Mouse (Mus musculus) embryonic facial prominence, embryonic 15.5 days (tissue): ENCODE data around the gene Eomes. TPM values are rescaled to one million over a fixed set of nuclear protein-coding genes. Genes with fewer than 3 reads are reported as not detected.

Source experiments
- ATAC-seq: fragments of 200-750 bp; cut with Nextera tagmentation; 2 replicates; pipeline ENCODE4 v1.8.0; 2017; ENCODE audit warnings: low read depth, moderate TSS enrichment; ENCODE audit not compliant: insufficient number of reproducible peaks, low FRiP score, low TSS enrichment
- H3K27ac ChIP-seq: fragments of 300-500 bp; sonication (generic); replicated peaks from 2 replicates; pipeline ENCODE4 v1.5.1; 2015; ENCODE audit warnings: mild to moderate bottlenecking, inconsistent platforms
- H3K27me3 ChIP-seq: fragments of 300-500 bp; sonication (generic); 2 replicates; pipeline ENCODE4 v1.6.1; 2015; ENCODE audit warnings: inconsistent platforms
- H3K36me3 ChIP-seq: fragments of 300-500 bp; sonication (generic); 2 replicates; pipeline ENCODE4 v1.6.1; 2015; ENCODE audit warnings: mild to moderate bottlenecking, inconsistent platforms
- H3K4me1 ChIP-seq: fragments of 300-500 bp; sonication (generic); 2 replicates; pipeline ENCODE4 v1.6.1; 2015; ENCODE audit warnings: inconsistent platforms
- H3K4me2 ChIP-seq: fragments of 300-500 bp; sonication (generic); replicated peaks from 2 replicates; pipeline ENCODE4 v1.6.1; 2015; ENCODE audit warnings: mild to moderate bottlenecking, inconsistent platforms
- H3K4me3 ChIP-seq: fragments of 300-500 bp; sonication (generic); replicated peaks from 2 replicates; pipeline ENCODE4 v1.5.1; 2015; ENCODE audit warnings: mild to moderate bottlenecking, inconsistent platforms
- H3K9ac ChIP-seq: fragments of 300-500 bp; sonication (generic); 2 replicates; pipeline ENCODE4 v1.6.1; 2015; ENCODE audit warnings: inconsistent platforms
- H3K9me3 ChIP-seq: fragments of 300-500 bp; sonication (generic); replicated peaks from 2 replicates; pipeline ENCODE4 v1.6.1; 2016; ENCODE audit warnings: inconsistent platforms
- WGBS: fragments of 180-500 bp; shearing (Covaris S2); methylation state at CpG from one replicate; pipeline ENCODE4 v1.1.7; 2015; 5-methylcytosine and 5-hydroxymethylcytosine counted together
- polyA plus RNA-seq: library from polyadenylated mRNA; unstranded; fragments of >200 nt; fragmentation: Nextera tagmentation; extraction: Ambion mirVana; gene quantifications from 2 replicates; pipeline ENCODE4 v1.2.1, GENCODE M21; 2015

Gene Eomes
- polyA plus RNA-seq, 1 experiment from 2014 or later = not detected

DNA sequence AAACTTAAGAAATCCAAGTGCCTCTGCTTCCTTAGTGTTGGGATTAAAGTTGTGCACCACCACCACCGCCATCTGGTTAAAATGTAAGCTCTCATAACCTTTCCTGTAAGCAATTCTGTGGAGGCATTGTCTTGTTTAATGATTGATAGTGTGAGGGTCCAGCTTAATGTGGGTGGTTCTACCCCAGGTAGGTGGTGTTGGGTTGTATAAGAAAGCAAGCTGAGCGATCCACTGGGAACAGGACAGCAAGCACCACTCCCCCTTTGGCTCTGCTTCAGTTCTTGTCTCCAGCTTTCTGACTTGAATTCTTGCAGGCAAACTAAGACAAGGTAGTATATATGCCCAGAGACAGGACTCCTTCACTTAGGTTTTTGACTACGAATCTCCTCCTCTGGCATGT, 26.6 kb downstream of the Eomes start:
- no peak overlapping the region for H3K4me2 ChIP-seq
- H3K9me3 ChIP-seq = no peaks in the 10 kb centered on the region
- H3K27ac ChIP-seq = no peak overlapping the region
- no peak overlapping the region for H3K4me3 ChIP-seq
- peaks cover 19% of the 10 kb centered on the region for H3K4me1 ChIP-seq
- no peak for ATAC-seq
- no peak overlapping the region for H3K9ac ChIP-seq
- no peaks in the 10 kb centered on the region for H3K27me3 ChIP-seq
- no peaks in the 10 kb centered on the region for H3K36me3 ChIP-seq
- 89% methylated on average over 3 of the region's 3 CpGs for WGBS

DNA sequence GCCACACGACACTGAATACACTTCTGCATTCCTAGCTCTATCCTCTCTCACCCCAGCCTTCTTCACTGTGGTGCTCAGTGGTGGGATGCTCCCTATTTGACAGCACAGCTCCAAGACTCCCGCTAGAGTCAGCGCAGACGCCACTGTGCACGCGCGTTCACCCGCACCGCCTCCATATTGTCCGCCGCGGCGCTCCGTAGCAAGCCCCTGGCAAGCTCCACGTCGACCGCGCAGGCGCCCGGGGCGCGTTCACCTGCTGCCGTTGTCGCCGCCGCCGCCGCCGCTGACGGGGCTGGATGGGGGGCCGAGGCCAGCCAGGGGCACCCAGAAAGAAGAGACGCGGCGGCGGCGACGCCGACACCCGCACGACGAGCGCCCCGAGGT, 28.0 kb downstream of the Eomes start, which contains the start of gene Golga4:
Golga4 (plus strand) TSS at position 248 of the 384 bp plus-strand sequence.
- WGBS = under 1% methylated on average over 43 of the region's 43 CpGs
- peak; percentile 80 for ATAC-seq
- no peaks in the 10 kb centered on the region for H3K27me3 ChIP-seq

DNA sequence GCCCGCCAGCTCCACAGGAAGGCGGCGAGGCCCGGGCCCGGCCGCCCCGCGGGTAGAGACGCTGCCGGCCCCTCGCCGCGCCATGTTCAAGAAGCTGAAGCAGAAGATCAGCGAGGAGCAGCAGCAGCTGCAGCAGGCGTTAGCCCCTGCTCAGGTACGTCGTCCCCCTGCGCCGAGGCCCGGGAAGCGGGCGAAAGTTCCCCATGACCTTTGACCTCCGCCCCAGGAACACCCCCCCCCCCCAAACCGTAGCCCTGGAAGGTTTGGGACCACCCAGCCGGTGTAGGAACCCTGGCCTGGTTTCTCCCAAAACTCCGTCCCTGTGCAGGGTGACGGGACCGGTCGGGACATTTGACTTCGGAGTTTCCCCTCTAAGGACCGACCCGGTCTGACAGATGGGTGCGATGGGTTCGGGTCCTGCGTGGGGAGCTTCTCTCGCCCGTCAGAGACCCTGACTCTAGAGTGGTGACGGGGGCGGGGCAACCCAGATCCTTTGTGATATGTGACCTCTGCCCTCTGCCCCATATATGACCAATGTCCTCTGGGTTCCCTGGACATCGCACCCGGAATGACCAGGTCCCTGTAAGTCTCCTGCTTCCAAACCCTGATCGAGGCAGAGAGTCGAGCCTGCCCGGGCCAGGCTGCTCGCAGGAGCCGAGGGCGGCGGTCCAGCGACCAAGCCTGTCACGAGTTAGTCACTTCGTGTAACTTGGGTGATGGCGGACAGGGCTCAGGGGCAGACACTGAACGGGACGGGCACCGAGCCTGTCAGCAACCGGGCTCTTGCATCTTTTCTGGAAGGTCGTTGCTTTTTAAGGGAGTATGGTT, 28.6 kb downstream of the Eomes start:
- Histone ChIP-seq H3K27me3 (no peaks in the 10 kb centered on the region), H3K4me2 (peak overlapping the region; percentile 95)
- under 1% methylated on average over 57 of the region's 57 CpGs for WGBS

More for the DNA sequence above, 28.0 kb downstream of the Eomes start, which contains the start of gene Golga4:
- no peaks in the 10 kb centered on the region for H3K9me3 ChIP-seq
- H3K4me3 ChIP-seq = peak within 1 kb of the TSS; percentile 90
- no peaks in the 10 kb centered on the region for H3K36me3 ChIP-seq
- peak within 1 kb of the TSS; percentile 60 for H3K27ac ChIP-seq
- peak within 1 kb of the TSS; percentile 69 for H3K9ac ChIP-seq
- peaks cover 19% of the 10 kb centered on the region for H3K4me1 ChIP-seq
- H3K4me2 ChIP-seq = peak within 1 kb of the TSS; percentile 95

DNA sequence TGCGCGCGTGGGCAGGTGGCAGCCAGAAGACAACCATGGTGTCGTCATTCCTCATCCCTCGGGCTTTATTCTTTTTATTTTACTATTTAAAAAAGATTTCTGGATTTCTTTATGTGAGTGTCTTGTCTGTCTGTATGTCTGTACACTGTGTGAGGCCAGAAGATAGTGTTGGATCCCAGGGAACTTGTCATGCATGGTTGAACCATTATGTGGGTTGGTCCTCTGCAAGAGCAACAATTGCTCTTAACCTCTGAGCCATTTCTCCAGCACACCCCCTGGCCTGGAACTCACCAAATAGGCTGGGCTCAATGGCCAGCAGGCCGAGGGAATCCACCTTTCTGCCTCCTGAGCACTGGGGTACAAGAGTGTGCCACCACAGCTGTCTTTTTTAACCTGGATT, 29.5 kb downstream of the Eomes start:
- no peak overlapping the region for H3K27ac ChIP-seq
- WGBS = 73% methylated on average over 6 of the region's 6 CpGs
- no peaks in the 10 kb centered on the region for H3K9me3 ChIP-seq
- H3K9ac ChIP-seq = no peak overlapping the region
- peak overlapping the region; percentile 95 for H3K4me2 ChIP-seq
- ATAC-seq = no peak
- peaks cover 21% of the 10 kb centered on the region for H3K4me1 ChIP-seq
- H3K27me3 ChIP-seq = no peaks in the 10 kb centered on the region
- no peaks in the 10 kb centered on the region for H3K36me3 ChIP-seq
- peak overlapping the region; percentile 90 for H3K4me3 ChIP-seq

More for the DNA sequence above, 28.6 kb downstream of the Eomes start:
- peak; percentile 45; the same call in 1 of the 2 replicates for ATAC-seq
- Histone ChIP-seq H3K9me3 (no peaks in the 10 kb centered on the region), H3K4me1 (peaks cover 19% of the 10 kb centered on the region), H3K27ac (peak overlapping the region; percentile 60), H3K9ac (peak overlapping the region; percentile 69), H3K4me3 (peak overlapping the region; percentile 90), H3K36me3 (no peaks in the 10 kb centered on the region)

DNA sequence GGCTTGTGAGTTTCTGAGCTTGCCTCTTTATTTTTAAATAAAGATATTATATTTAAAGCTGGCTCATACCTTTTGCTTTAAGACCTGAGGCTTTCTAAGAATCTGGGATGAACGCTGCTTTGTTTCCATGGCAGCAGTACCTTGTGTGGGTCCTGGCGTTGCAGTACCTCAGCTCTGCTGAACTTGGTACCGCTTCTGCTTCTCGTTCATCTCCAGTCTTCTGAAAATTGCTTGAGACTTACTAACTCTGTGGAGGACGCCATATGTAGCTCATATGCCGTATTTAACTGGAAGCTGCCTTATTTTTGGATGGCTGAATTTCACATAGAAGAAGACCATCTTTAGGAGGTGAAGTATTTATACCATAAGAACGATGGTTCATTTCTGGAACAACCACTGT, 30.6 kb downstream of the Eomes start:
- no peak overlapping the region for H3K9ac ChIP-seq
- no peaks in the 10 kb centered on the region for H3K27me3 ChIP-seq
- no peaks in the 10 kb centered on the region for H3K9me3 ChIP-seq
- 78% methylated on average over 7 of the region's 7 CpGs for WGBS
- no peaks in the 10 kb centered on the region for H3K36me3 ChIP-seq
- H3K4me3 ChIP-seq = no peak overlapping the region
- no peak overlapping the region for H3K27ac ChIP-seq
- H3K4me1 ChIP-seq = peaks cover 21% of the 10 kb centered on the region
- ATAC-seq = no peak
- H3K4me2 ChIP-seq = no peak overlapping the region

DNA sequence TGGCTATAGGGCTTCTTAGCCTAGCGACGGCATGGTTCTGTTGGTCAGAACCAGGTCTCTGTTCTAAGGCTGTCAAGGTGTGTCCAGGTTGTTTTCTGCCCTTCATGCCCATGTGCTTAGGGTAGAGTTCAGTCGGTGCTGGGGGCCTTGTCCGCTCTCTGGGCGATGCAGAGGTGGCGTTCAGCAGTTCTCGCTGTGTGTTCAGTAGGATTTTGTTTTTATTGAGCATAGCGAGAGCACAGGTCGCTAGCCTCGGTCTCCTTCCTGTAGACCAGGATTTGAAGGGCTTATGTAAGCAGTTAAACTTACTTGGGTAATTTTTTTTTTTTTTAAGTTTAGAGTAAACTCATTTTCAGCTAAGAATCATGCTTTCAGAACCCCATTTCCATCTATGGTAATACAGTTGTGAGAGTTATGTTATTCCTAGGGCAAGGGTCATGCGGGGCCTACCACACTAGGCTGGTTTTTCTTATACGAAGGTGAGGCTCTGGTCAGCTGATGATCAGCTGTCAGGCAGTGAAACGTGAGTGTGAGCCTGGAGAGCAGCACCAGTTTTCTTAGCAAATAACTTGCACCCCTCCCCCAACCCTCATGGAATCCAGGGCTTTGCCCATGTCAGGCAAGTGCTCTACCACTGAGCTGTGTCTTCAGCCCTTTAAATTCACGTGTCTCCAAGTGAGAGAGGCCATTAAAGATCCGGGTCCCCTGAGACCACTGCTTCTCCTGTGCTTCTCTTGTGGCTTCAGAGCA, 33.1 kb downstream of the Eomes start:
- no peak for ATAC-seq
- 73% methylated on average over 15 of the region's 15 CpGs for WGBS
- H3K4me1 ChIP-seq = peaks cover 15% of the 10 kb centered on the region
- H3K27me3 ChIP-seq = no peaks in the 10 kb centered on the region
- no peak overlapping the region for H3K4me3 ChIP-seq
- no peaks in the 10 kb centered on the region for H3K9me3 ChIP-seq
- H3K27ac ChIP-seq = no peak overlapping the region
- no peak overlapping the region for H3K9ac ChIP-seq
- no peak overlapping the region for H3K4me2 ChIP-seq
- H3K36me3 ChIP-seq = peaks cover 13% of the 10 kb centered on the region

DNA sequence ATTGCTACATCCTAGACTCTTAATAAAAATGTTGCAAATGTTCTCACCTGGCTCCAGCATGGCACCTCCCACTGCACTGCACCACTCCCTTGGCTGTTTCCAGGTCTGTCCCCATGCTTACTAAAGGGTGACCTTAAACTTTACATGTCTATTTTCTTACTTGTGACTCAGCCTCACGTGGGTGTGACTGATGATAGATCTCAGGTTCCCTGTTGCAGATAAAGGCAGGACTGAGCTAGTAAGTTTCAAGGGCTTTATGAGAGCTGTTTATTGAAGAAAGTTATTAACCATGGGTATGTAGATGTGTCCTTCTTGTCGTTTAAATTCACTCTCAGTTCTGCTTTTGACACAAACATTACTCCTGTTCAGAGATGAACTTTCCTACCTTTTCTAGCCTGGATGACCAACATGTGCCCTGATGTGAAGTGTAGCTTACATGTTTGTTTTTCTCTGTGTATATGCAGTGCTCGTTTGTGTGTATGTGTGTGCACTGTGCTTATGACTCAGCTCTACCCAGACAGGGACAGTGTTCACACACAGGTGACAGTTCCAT, 34.7 kb downstream of the Eomes start:
- Histone ChIP-seq H3K4me3 (no peak overlapping the region), H3K9ac (no peak overlapping the region), H3K27me3 (no peaks in the 10 kb centered on the region), H3K4me1 (peaks cover 4% of the 10 kb centered on the region), H3K27ac (no peak overlapping the region; the same call in 1 of the 2 replicates), H3K9me3 (no peaks in the 10 kb centered on the region), H3K4me2 (no peak overlapping the region), H3K36me3 (peaks cover 13% of the 10 kb centered on the region)
- no peak for ATAC-seq
- WGBS = 76% methylated on average over 3 of the region's 3 CpGs

DNA sequence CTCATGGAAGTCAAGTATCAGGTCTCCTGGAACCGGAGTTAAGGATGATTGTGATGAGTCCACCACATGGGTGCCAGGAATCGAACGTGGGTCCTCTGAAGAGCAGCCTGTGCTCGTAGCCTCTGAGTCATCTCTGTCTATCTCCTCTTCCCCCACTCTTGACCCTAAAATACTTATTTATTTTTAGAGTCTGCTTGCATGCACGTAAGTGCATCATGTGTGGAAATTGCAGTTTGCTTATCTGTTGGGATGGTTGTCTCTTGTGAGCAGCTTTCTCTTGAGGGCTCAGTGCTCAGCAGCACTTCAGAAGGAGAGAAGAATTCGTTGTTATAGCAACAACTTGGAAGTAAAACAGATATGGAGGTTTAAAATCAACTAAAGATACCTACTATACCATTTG, 37.5 kb downstream of the Eomes start:
- no peak overlapping the region for H3K4me2 ChIP-seq
- H3K9me3 ChIP-seq = no peaks in the 10 kb centered on the region
- H3K27me3 ChIP-seq = no peaks in the 10 kb centered on the region
- H3K27ac ChIP-seq = no peak overlapping the region
- peaks cover 13% of the 10 kb centered on the region for H3K36me3 ChIP-seq
- no peak overlapping the region for H3K9ac ChIP-seq
- 93% methylated on average over 6 of the region's 6 CpGs for WGBS
- peaks cover 17% of the 10 kb centered on the region for H3K4me1 ChIP-seq
- H3K4me3 ChIP-seq = no peak overlapping the region
- ATAC-seq = no peak

DNA sequence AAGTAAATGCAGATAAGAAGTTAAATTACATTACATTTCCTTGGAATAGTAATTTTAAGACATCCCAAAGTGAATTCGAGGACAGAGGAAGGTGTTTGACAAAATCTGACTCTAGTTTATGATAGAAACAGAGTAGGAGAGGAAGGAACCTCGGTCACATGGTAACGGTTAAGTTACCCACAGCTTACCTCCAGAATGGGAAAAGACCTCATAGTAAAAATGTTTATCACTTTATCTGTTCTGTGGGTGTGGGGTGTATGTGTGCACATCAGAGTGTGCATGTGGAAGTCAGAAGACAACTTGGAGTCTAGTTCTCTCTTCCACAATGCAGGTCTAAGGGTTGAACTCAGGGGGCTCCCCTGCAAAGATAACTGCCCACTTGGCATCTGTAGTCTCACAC, 38.1 kb downstream of the Eomes start:
- no peak overlapping the region for H3K27ac ChIP-seq
- no peaks in the 10 kb centered on the region for H3K27me3 ChIP-seq
- H3K36me3 ChIP-seq = peaks cover 13% of the 10 kb centered on the region
- 91% methylated on average over 3 of the region's 3 CpGs for WGBS
- no peak overlapping the region for H3K4me2 ChIP-seq
- no peak for ATAC-seq
- no peak overlapping the region for H3K4me3 ChIP-seq
- no peaks in the 10 kb centered on the region for H3K9me3 ChIP-seq
- no peak overlapping the region for H3K9ac ChIP-seq
- peaks cover 21% of the 10 kb centered on the region for H3K4me1 ChIP-seq

DNA sequence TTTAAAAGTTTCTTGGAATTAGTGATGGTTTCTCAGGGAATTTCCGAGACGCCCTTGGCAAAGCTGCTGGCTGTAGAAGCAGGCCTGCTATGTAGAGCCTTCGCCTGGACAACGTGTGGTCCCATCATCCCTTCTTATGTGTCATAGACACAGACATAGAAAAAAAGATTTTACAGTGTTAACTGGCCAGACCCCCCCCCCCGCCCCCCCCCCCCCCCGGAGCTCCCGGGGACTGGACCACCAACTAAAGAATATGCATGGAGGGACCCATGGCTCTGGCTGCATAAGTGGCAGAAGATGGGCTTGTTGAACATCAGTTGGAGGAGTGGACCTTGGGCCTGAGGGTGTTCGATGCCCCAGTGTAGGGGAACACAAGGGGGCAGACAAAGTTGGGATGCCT, 39.6 kb downstream of the Eomes start:
- Histone ChIP-seq H3K9me3 (no peaks in the 10 kb centered on the region), H3K36me3 (peaks cover 13% of the 10 kb centered on the region), H3K4me1 (peaks cover 20% of the 10 kb centered on the region), H3K9ac (no peak overlapping the region), H3K27me3 (no peaks in the 10 kb centered on the region), H3K4me2 (no peak overlapping the region), H3K4me3 (no peak overlapping the region), H3K27ac (no peak overlapping the region)
- ATAC-seq = no peak
- 78% methylated on average over 6 of the region's 8 CpGs for WGBS

DNA sequence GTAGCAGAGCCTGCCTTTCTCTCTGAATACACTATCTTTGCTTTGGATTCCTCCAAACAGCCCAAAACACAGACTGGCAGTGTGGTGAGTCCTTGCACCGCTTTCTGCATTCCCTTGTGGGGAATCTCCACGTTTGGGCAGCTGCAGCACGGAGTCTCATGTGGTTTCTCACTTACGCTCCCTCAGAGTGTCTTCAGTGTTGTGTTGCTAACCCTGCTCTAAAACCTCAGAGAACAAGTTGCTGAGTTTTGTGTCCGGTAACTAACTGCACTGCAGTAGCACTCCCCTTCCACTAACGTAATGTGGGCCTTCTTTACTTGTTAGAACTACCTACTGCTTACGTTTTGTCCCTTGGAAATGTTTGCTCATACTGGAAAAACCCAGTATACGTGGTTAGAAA, 41.1 kb downstream of the Eomes start:
- Histone ChIP-seq H3K27ac (0 out of 2 replicates have a peak overlapping the region, but pooled peaks have one; percentile 39), H3K27me3 (no peaks in the 10 kb centered on the region), H3K9ac (no peak overlapping the region), H3K36me3 (peaks cover 20% of the 10 kb centered on the region), H3K4me2 (no peak overlapping the region), H3K4me3 (no peak overlapping the region), H3K4me1 (peaks cover 20% of the 10 kb centered on the region), H3K9me3 (no peaks in the 10 kb centered on the region)
- WGBS = 56% methylated on average over 8 of the region's 8 CpGs
- ATAC-seq = no peak
